In genomic region chr4:86620506-86620905, GRCm38 (mm10) we compare ENCODE assay signal across 19 mouse cellular contexts. TPM values are rescaled to one million over a fixed set of nuclear protein-coding genes. Genes with fewer than 3 reads are reported as not detected.
DNase-seq lines count a peak whose midpoint lies in the region.
"Had no signal": no experiment of that assay in that cellular context is flagged by ENCODE, and none has a peak within 500 bp of the region (broad histone marks: within the 10 kb centered on the region; RNA-seq: fewer than 3 reads in every experiment).

No protein-coding gene starts in this region.

- peak; percentile 21 to 45 for DNase-seq in frontal cortex, adult 2 months (ENCODE audit: extremely low spot score in 1 of 2, low spot score in 1 of 2)
- no peak for DNase-seq in frontal cortex, postnatal 14 days (ENCODE audit: low spot score in 2 of 2)
- DNase-seq in right cerebral cortex, adult 18-20 months = peak; percentile 21
- DNase-seq in right cerebral cortex, postnatal 10 days (ENCODE audit: low spot score in 2 of 2) = no peak
- peak; percentile 16 for DNase-seq in fibroblast of lung, adult 2 months (ENCODE audit: low read depth)
- DNase-seq in thymus, postnatal 25 days = no peak
- no peak for DNase-seq in heart, postnatal 36 days
- DNase-seq: adrenal gland, adult 2 months; adrenal gland, postnatal 36 days; cerebellum, adult 8-10 months; cerebellum, postnatal 25 days; heart, adult 2 months; kidney, adult 11 months; kidney, postnatal 14 days; layer of hippocampus, adult 9-11 months; lung, embryonic 14.5 days; lung, postnatal 14 days; right cerebral cortex, postnatal 14 days; thymus, postnatal 14 days had no signal

- intact Hi-C loops in heart, postnatal 36 days (cut with DNase I) = no loop called here

RNA-seq across cellular contexts. Expression of gene Haus6, which starts 8.7 kb away (rescaled TPM):
- 3.8 and 3.9 TPM in 2 replicates for polyA plus RNA-seq in frontal cortex, adult 2 months (2012; rRNA removed)
- total RNA-seq in heart, postnatal 36 days (2021) = 1 to 10 TPM; 3.9 to 8.1 TPM

RNA-seq across cellular contexts. Expression of gene Rraga, which starts 45.0 kb away (rescaled TPM):
- polyA plus RNA-seq in frontal cortex, adult 2 months (2012; rRNA removed) = 109 and 132 TPM in 2 replicates
- total RNA-seq in heart, postnatal 36 days (2021) = 10 to 100 TPM; 56.5 to 58.4 TPM

RNA-seq across cellular contexts. Expression of gene Plin2, which starts 49.4 kb away (rescaled TPM):
- polyA plus RNA-seq in frontal cortex, adult 2 months (2012; rRNA removed) = 18.9 and 19.9 TPM in 2 replicates
- total RNA-seq in heart, postnatal 36 days (2021) = 100 to 1,000 TPM; 140 to 163 TPM

Comparison
In these comparisons a context has a peak if more than half of its experiments do, and no peak if none do; other contexts are left out.
1. DNase-seq: peak in frontal cortex, adult 2 months (2 of 2), right cerebral cortex, adult 18-20 months (single experiment) and fibroblast of lung, adult 2 months (single experiment); none in frontal cortex, postnatal 14 days (0 of 2), right cerebral cortex, postnatal 10 days (0 of 2), thymus, postnatal 25 days (single experiment) and heart, postnatal 36 days (0 of 2).